Mouse (Mus musculus) kidney, postnatal 36 days (tissue): ENCODE results near the gene Slc7a6os.

Experiments
- DNase-seq, 2 experiments: peaks; one replicate each; pipeline ENCODE4 v3.0.0; 2021 to 2022; ENCODE audit warnings: mixed read lengths in 2 of 2

Gene Slc7a6os

GRCm38 (mm10) chr8:106176891-106177290 is 33.8 kb downstream of the Slc7a6os start:
- DNase-seq, result no peak

- DNase-seq, result no peak
Measured at GRCm38 (mm10) chr8:106173566-106173965, 37.2 kb downstream of the Slc7a6os start.

- DNase-seq, result no peak
Measured at GRCm38 (mm10) chr8:106169934-106170480, 40.7 kb downstream of the Slc7a6os start.

GRCm38 (mm10) chr8:106169017-106169933 is 41.5 kb downstream of the Slc7a6os start:
- DNase-seq, result peak in 1 of 2 experiments; percentile 41

GRCm38 (mm10) chr8:106168356-106169016 is 42.2 kb downstream of the Slc7a6os start, which contains the start of gene Slc7a6:
Gene Slc7a6 (plus strand): TSS chr8:106168857.
- peak; percentile 75 to 92 for DNase-seq

GRCm38 (mm10) chr8:106165460-106165859 is 45.3 kb downstream of the Slc7a6os start:
- peak; percentile 78 to 88 for DNase-seq

GRCm38 (mm10) chr8:106163251-106163650 is 47.5 kb downstream of the Slc7a6os start:
- DNase-seq, result no peak

GRCm38 (mm10) chr8:106159876-106160275 is 50.9 kb downstream of the Slc7a6os start:
- DNase-seq, result no peak

- no peak for DNase-seq
Measured at GRCm38 (mm10) chr8:106158381-106158780, 52.4 kb downstream of the Slc7a6os start.

- DNase-seq, result no peak
Measured at GRCm38 (mm10) chr8:106157419-106157818, 53.3 kb downstream of the Slc7a6os start.

- no peak for DNase-seq
Measured at GRCm38 (mm10) chr8:106152876-106153275, 57.9 kb downstream of the Slc7a6os start.

GRCm38 (mm10) chr8:106151041-106151440 is 59.7 kb downstream of the Slc7a6os start:
- no peak for DNase-seq
